Mouse (Mus musculus) layer of hippocampus, adult 8-10 months (tissue): ENCODE data around the gene Hsd11b2. TPM values are rescaled to one million over a fixed set of nuclear protein-coding genes. Genes with fewer than 3 reads are reported as not detected.

Experiments used
- DNase-seq, 2 experiments: peaks; one replicate each; pipeline ENCODE4 v3.0.0; 2022; ENCODE audit warnings: low spot score in 2 of 2
- total RNA-seq, 4 experiments: library from RNA; stranded (reverse); gene quantifications; 2 replicates each; pipeline ENCODE4 v1.2.4; 2022

Hsd11b2 gene
- total RNA-seq, 4 experiments from 2014 or later = not detected

GRCm38 (mm10) chr8:105484030-105484368 is 34.6 kb upstream of the Hsd11b2 start:
- no peak for DNase-seq

GRCm38 (mm10) chr8:105484392-105484791 is 34.2 kb upstream of the Hsd11b2 start:
- no peak for DNase-seq

- no peak for DNase-seq
Observed at GRCm38 (mm10) chr8:105488082-105488481, 30.5 kb upstream of the Hsd11b2 start.

GRCm38 (mm10) chr8:105489281-105489680 is 29.3 kb upstream of the Hsd11b2 start:
- no peak for DNase-seq

GRCm38 (mm10) chr8:105493495-105493894 is 25.1 kb upstream of the Hsd11b2 start:
- DNase-seq = no peak

GRCm38 (mm10) chr8:105494566-105494965 is 24.0 kb upstream of the Hsd11b2 start:
- DNase-seq = no peak

- DNase-seq = no peak
Observed at GRCm38 (mm10) chr8:105495350-105496302, 22.9 kb upstream of the Hsd11b2 start.

GRCm38 (mm10) chr8:105496439-105497180 is 21.9 kb upstream of the Hsd11b2 start, which contains the start of gene Zdhhc1:
TSS of gene Zdhhc1 (minus strand) at chr8:105496902.
- DNase-seq = peak; percentile 64 to 87

- no peak for DNase-seq
Observed at GRCm38 (mm10) chr8:105499787-105500186, 18.8 kb upstream of the Hsd11b2 start.

GRCm38 (mm10) chr8:105504617-105505016 is 13.9 kb upstream of the Hsd11b2 start:
- DNase-seq = no peak

- no peak for DNase-seq
Observed at GRCm38 (mm10) chr8:105506977-105507376, 11.6 kb upstream of the Hsd11b2 start.

GRCm38 (mm10) chr8:105508758-105509157 is 9.8 kb upstream of the Hsd11b2 start:
- DNase-seq = no peak

- DNase-seq = no peak
Observed at GRCm38 (mm10) chr8:105509997-105510735, 8.4 kb upstream of the Hsd11b2 start.

- no peak for DNase-seq
Observed at GRCm38 (mm10) chr8:105514194-105514593, 4.4 kb upstream of the Hsd11b2 start.

GRCm38 (mm10) chr8:105514656-105515055 is 3.9 kb upstream of the Hsd11b2 start:
- DNase-seq = no peak

- DNase-seq = peak in 1 of 2 experiments; percentile 80
Observed at GRCm38 (mm10) chr8:105516018-105516645, 2.4 kb upstream of the Hsd11b2 start.

- DNase-seq = no peak
Observed at GRCm38 (mm10) chr8:105517346-105517745, 1.2 kb upstream of the Hsd11b2 start.

- no peak for DNase-seq
Observed at GRCm38 (mm10) chr8:105519591-105519990, 1.0 kb downstream of the Hsd11b2 start.

GRCm38 (mm10) chr8:105520521-105520920 is 2.0 kb downstream of the Hsd11b2 start:
- no peak for DNase-seq

GRCm38 (mm10) chr8:105521061-105521460 is 2.5 kb downstream of the Hsd11b2 start:
- DNase-seq = no peak
